Mouse (Mus musculus) megakaryocyte, embryonic 14.5 days (primary cell): Measurements from ENCODE around the gene Stk16. TPM values are rescaled to one million over a fixed set of nuclear protein-coding genes. Genes with fewer than 3 reads are reported as not detected.

Experiments used
- H3K27me3 ChIP-seq: replicated peaks from 2 replicates; pipeline ENCODE3; 2012; ENCODE audit warnings: inconsistent platforms
- H3K36me3 ChIP-seq: replicated peaks from 2 replicates; pipeline ENCODE3; 2012; ENCODE audit warnings: low read length, inconsistent platforms, mixed read lengths
- H3K4me1 ChIP-seq: 2 replicates; pipeline ENCODE4 v1.6.1; 2012; ENCODE audit warnings: inconsistent platforms
- H3K4me3 ChIP-seq: replicated peaks from 2 replicates; pipeline ENCODE3; 2012; ENCODE audit warnings: moderate library complexity, mild to moderate bottlenecking, inconsistent platforms
- H3K9me3 ChIP-seq: 2 replicates; pipeline ENCODE4 v1.6.1; 2012; ENCODE audit warnings: inconsistent platforms
- FLI1 ChIP-seq: IDR thresholded peaks from 2 replicates; pipeline ENCODE4 v1.6.1; 2012; ENCODE audit warnings: low read length, inconsistent platforms, mixed read lengths
- GATA1 ChIP-seq: IDR thresholded peaks from 3 replicates; pipeline ENCODE4 v1.6.1; 2012; ENCODE audit warnings: mixed read lengths, low read length, inconsistent platforms, borderline replicate concordance
- polyA plus RNA-seq: library from polyadenylated mRNA; stranded (reverse); fragments of >175 nt; gene quantifications from 2 replicates; pipeline ENCODE4 v1.2.3, GENCODE M21; 2012; ENCODE audit warnings: low replicate concordance; ENCODE audit not compliant: insufficient read depth

Stk16 gene
- polyA plus RNA-seq, 1 experiment = 195 TPM

DNA sequence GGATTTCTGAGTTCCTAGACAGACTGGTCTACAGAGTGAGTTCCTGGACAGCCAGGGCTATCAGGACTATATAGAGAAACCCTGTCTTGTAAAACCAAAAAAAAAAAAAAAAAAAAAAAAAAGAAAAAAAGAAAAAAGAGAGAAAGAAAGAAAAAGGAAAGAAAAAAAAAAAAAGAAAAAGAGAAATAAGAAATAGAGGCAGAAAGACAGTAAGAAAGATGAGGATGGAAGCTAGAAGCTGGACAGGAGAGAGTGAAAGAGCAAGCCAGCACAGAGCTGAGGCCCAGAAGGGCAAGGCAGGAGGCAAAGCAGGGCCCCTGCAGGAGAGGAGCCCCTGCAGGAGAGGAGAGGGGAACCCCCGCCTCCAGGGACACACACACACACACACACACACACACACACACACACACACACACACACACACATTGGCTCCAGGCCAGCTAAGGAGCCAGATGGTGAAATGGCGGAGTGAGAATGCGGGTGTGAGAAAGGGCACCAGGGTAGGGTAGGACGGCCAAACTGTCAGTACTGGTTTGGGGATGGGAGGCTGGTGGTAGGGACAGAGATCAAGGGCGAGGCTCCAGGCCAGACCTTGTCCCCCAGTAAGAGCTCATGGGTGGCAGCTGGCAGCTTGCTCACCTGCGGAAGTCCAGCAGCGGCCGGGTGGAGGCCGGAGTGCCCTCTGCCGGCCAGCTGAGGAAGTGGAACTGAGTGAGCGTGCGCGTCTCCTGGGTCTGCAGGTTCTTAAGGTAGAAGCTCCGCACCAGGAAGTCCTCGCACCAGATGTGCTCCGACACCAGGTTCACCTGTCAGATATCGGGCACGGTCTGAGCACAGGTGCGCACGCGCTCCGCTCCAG, 40.7 kb downstream of the Stk16 start:
- H3K36me3 ChIP-seq = peaks cover 15% of the 10 kb centered on the region
- no peaks in the 10 kb centered on the region for H3K27me3 ChIP-seq
- H3K9me3 ChIP-seq = no peaks in the 10 kb centered on the region
- no peak for TF ChIP-seq GATA1
- no peak for TF ChIP-seq FLI1
- H3K4me3 ChIP-seq = peak overlapping the region; percentile 91
- H3K4me1 ChIP-seq = peaks cover 93% of the 10 kb centered on the region

DNA sequence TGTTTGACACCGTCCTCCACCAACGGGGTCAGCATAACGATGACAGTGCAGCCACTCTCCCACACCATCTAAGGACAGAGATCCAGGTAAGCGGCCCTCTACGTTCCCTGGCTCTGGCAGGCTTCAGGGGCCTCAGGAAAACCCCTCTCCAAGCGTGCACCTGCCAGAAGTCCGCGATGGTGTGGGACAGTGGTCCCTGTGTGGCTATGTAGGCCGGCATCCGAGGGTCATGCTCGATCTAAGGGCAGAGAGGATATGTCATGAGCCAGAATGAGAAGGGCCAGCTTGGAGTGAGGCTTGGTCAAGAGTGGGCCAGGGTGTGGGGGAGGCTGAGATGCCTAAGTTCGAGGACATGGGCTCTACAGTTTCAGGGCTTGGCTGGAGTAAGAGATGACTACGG, 41.7 kb downstream of the Stk16 start:
- Histone ChIP-seq H3K27me3 (peaks cover 5% of the 10 kb centered on the region), H3K9me3 (no peaks in the 10 kb centered on the region), H3K36me3 (peaks cover 6% of the 10 kb centered on the region), H3K4me1 (peaks cover 83% of the 10 kb centered on the region), H3K4me3 (no peak overlapping the region)
- TF ChIP-seq GATA1 (no peak), FLI1 (no peak)

- peaks cover 11% of the 10 kb centered on the region for H3K27me3 ChIP-seq
- H3K9me3 ChIP-seq = no peaks in the 10 kb centered on the region
- peaks cover 78% of the 10 kb centered on the region for H3K4me1 ChIP-seq
- TF ChIP-seq FLI1 (no peak), GATA1 (no peak)
- H3K4me3 ChIP-seq = no peak overlapping the region
- H3K36me3 ChIP-seq = peaks cover 2% of the 10 kb centered on the region
Observed at GRCm38 (mm10) chr1:75253029-75253428, 42.4 kb downstream of the Stk16 start.

- Histone ChIP-seq H3K27me3 (peaks cover 13% of the 10 kb centered on the region), H3K36me3 (peaks cover 2% of the 10 kb centered on the region), H3K4me3 (no peak overlapping the region), H3K4me1 (peaks cover 74% of the 10 kb centered on the region), H3K9me3 (no peaks in the 10 kb centered on the region)
- TF ChIP-seq FLI1 = no peak
- TF ChIP-seq GATA1 = no peak
Observed at GRCm38 (mm10) chr1:75253849-75254624, 43.4 kb downstream of the Stk16 start.

- Histone ChIP-seq H3K27me3 (peaks cover 15% of the 10 kb centered on the region), H3K4me1 (peaks cover 68% of the 10 kb centered on the region), H3K36me3 (peaks cover 2% of the 10 kb centered on the region), H3K4me3 (no peak overlapping the region), H3K9me3 (no peaks in the 10 kb centered on the region)
- TF ChIP-seq GATA1 (no peak), FLI1 (no peak)
Observed at GRCm38 (mm10) chr1:75254625-75255013, 44.0 kb downstream of the Stk16 start.

- Histone ChIP-seq H3K9me3 (no peaks in the 10 kb centered on the region), H3K4me1 (peaks cover 59% of the 10 kb centered on the region), H3K27me3 (peaks cover 20% of the 10 kb centered on the region), H3K4me3 (no peak overlapping the region), H3K36me3 (no peaks in the 10 kb centered on the region)
- TF ChIP-seq GATA1 = no peak
- TF ChIP-seq FLI1 = no peak
Observed at GRCm38 (mm10) chr1:75255516-75256046, 44.9 kb downstream of the Stk16 start.

DNA sequence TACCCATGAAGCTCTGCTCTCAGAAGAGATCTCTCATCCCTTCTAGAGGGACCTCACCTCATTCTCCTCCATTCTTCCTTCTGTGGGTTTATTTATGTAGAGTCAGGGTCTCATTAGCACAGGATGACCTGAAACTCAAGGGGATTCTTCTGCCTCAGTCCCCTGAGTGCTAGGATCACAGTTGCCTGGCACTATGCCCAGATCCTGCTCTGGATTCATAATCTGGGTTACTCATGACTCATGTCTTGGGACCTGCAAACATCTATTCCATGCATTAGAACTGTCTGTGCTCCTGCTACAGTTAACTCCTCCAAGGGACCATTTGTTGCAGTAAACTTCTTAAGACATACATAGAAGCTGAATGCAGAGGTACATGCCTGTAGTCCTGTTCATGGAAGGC, 50.6 kb downstream of the Stk16 start:
- Histone ChIP-seq H3K36me3 (no peaks in the 10 kb centered on the region), H3K4me3 (no peak overlapping the region), H3K9me3 (no peaks in the 10 kb centered on the region), H3K4me1 (peaks cover 36% of the 10 kb centered on the region), H3K27me3 (peaks cover 55% of the 10 kb centered on the region)
- no peak for TF ChIP-seq GATA1
- TF ChIP-seq FLI1 = no peak

GRCm38 (mm10) chr1:75262969-75263951, 52.6 kb downstream of the Stk16 start:
- Histone ChIP-seq H3K9me3 (no peaks in the 10 kb centered on the region), H3K27me3 (peaks cover 44% of the 10 kb centered on the region), H3K36me3 (no peaks in the 10 kb centered on the region), H3K4me3 (peak overlapping the region; percentile 90), H3K4me1 (peaks cover 31% of the 10 kb centered on the region)
- no peak for TF ChIP-seq GATA1
- TF ChIP-seq FLI1 = no peak
